Mouse (Mus musculus) megakaryocyte, embryonic 14.5 days (primary cell): Measurements from ENCODE around the gene Cilp2.

Source experiments
- FLI1 ChIP-seq: IDR thresholded peaks from 2 replicates; pipeline ENCODE4 v1.6.1; 2012; ENCODE audit warnings: low read length, inconsistent platforms, mixed read lengths
- GATA1 ChIP-seq: IDR thresholded peaks from 3 replicates; pipeline ENCODE4 v1.6.1; 2012; ENCODE audit warnings: mixed read lengths, low read length, inconsistent platforms, borderline replicate concordance

DNA sequence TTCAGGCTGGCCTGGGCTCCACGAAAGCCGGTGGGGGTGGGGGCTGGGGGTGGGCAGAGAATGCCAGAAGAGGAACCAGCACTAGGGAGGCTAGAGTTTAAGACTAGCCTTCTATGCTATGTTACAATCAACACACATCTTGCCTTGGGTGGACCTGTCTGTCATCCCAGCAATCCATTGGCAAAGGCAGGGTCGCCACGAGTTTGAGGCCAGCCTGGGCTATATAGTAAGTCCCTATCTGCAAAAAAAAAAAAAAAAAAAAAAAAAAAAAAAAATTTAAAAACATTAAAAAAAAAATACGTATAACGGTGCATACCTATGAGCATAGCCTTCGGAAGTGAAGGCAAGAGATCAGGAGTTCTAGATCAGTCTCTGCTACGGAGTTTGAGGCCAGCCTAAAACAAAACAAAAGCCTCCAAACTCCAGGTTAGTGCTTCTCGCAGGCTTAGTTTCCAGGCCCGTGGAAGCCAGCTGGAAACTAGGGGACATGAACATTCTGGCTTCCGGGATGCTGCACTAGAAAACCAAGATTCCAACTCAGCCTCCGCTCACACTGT, 13.5 kb upstream of the Cilp2 start:
- TF ChIP-seq GATA1: no peak
- TF ChIP-seq FLI1: no peak
